Mouse (Mus musculus) heart, postnatal 0 days (tissue): Measurements from ENCODE around the gene Fnbp1.

Experiments
- CTCF ChIP-seq: IDR thresholded peaks from 2 replicates; pipeline ENCODE4 v1.5.1; 2016; ENCODE audit warnings: antibody characterized with exemption, control low read depth, low read depth
- EP300 ChIP-seq: IDR thresholded peaks from 2 replicates; pipeline ENCODE4 v1.6.1; 2016; ENCODE audit warnings: antibody characterized with exemption, low read depth

- TF ChIP-seq CTCF (no peak), EP300 (no peak)
These were observed 40.5 kb downstream of the Fnbp1 start for GRCm38 (mm10) chr2:31101285-31101684.
